Mouse (Mus musculus) forebrain, embryonic 13.5 days (tissue): ENCODE results near the gene Tmem100. TPM values are rescaled to one million over a fixed set of nuclear protein-coding genes. Genes with fewer than 3 reads are reported as not detected.
A peak's percentile ranks its signal among the peaks of the same experiment; 100 is the strongest.

Experiments
- ATAC-seq: fragments of 200-750 bp; cut with Nextera tagmentation; 2 replicates; pipeline ENCODE4 v1.8.0; 2017
- H3K27ac ChIP-seq: fragments of 300-500 bp; sonication (generic); 2 replicates; pipeline ENCODE4 v1.5.1; 2015; ENCODE audit warnings: inconsistent platforms, mild to moderate bottlenecking, moderate library complexity
- H3K27me3 ChIP-seq: fragments of 300-500 bp; sonication (generic); 2 replicates; pipeline ENCODE4 v1.6.1; 2015; ENCODE audit warnings: mild to moderate bottlenecking, inconsistent platforms
- H3K36me3 ChIP-seq: fragments of 300-500 bp; sonication (generic); 2 replicates; pipeline ENCODE4 v1.6.1; 2015; ENCODE audit warnings: mild to moderate bottlenecking, inconsistent platforms; ENCODE audit not compliant: poor library complexity, severe bottlenecking
- H3K4me1 ChIP-seq: fragments of 300-500 bp; sonication (generic); 2 replicates; pipeline ENCODE4 v1.6.1; 2015; ENCODE audit warnings: inconsistent platforms
- H3K4me2 ChIP-seq: fragments of 300-500 bp; sonication (generic); 2 replicates; pipeline ENCODE4 v1.6.1; 2015; ENCODE audit warnings: inconsistent platforms, mild to moderate bottlenecking, moderate library complexity
- H3K4me3 ChIP-seq: fragments of 300-500 bp; sonication (generic); 2 replicates; pipeline ENCODE4 v1.5.1; 2015; ENCODE audit warnings: mild to moderate bottlenecking, inconsistent platforms
- H3K9ac ChIP-seq: fragments of 300-500 bp; sonication (generic); 2 replicates; pipeline ENCODE4 v1.6.1; 2015; ENCODE audit warnings: mild to moderate bottlenecking, inconsistent platforms
- H3K9me3 ChIP-seq: fragments of 300-500 bp; sonication (generic); replicated peaks from 2 replicates; pipeline ENCODE4 v1.6.1; 2016; ENCODE audit warnings: inconsistent platforms
- WGBS: fragments of 180-500 bp; shearing (Covaris S2); methylation state at CpG from one replicate; pipeline ENCODE4 v1.1.7; 2015; 5-methylcytosine and 5-hydroxymethylcytosine counted together
- polyA plus RNA-seq: library from polyadenylated mRNA; unstranded; fragments of >200 nt; fragmentation: Nextera tagmentation; extraction: Ambion mirVana; gene quantifications from 2 replicates; pipeline ENCODE4 v1.2.1, GENCODE M21; 2015

Gene Tmem100
- polyA plus RNA-seq, 1 experiment from 2014 or later = 5.0 TPM

GRCm38 (mm10) chr11:90073201-90073600 lies 43.1 kb downstream of the Tmem100 start:
- Histone ChIP-seq H3K4me1 (no peaks in the 10 kb centered on the region), H3K27ac (no peak overlapping the region), H3K36me3 (no peaks in the 10 kb centered on the region), H3K27me3 (no peaks in the 10 kb centered on the region), H3K4me2 (no peak overlapping the region), H3K9ac (no peak overlapping the region), H3K9me3 (no peaks in the 10 kb centered on the region), H3K4me3 (no peak overlapping the region)
- no peak for ATAC-seq
- 88% methylated on average over 5 of the region's 5 CpGs for WGBS

- no peak overlapping the region for H3K4me3 ChIP-seq
- H3K27me3 ChIP-seq = no peaks in the 10 kb centered on the region
- 90% methylated on average over 3 of the region's 3 CpGs for WGBS
- ATAC-seq = no peak
- H3K9me3 ChIP-seq = no peaks in the 10 kb centered on the region
- H3K36me3 ChIP-seq = no peaks in the 10 kb centered on the region
- no peak overlapping the region for H3K9ac ChIP-seq
- H3K4me1 ChIP-seq = no peaks in the 10 kb centered on the region
- no peak overlapping the region for H3K4me2 ChIP-seq
- no peak overlapping the region for H3K27ac ChIP-seq
Measured at GRCm38 (mm10) chr11:90076666-90077065, 46.5 kb downstream of the Tmem100 start.

- H3K9ac ChIP-seq = no peak overlapping the region
- no peak overlapping the region for H3K27ac ChIP-seq
- H3K27me3 ChIP-seq = no peaks in the 10 kb centered on the region
- no peaks in the 10 kb centered on the region for H3K4me1 ChIP-seq
- no peak for ATAC-seq
- no peaks in the 10 kb centered on the region for H3K9me3 ChIP-seq
- no peak overlapping the region for H3K4me2 ChIP-seq
- H3K4me3 ChIP-seq = no peak overlapping the region
- H3K36me3 ChIP-seq = no peaks in the 10 kb centered on the region
- 90% methylated on average over 3 of the region's 3 CpGs for WGBS
Measured at GRCm38 (mm10) chr11:90080678-90081267, 50.6 kb downstream of the Tmem100 start.

GRCm38 (mm10) chr11:90081820-90082596 lies 51.9 kb downstream of the Tmem100 start:
- WGBS = 91% methylated on average over 10 of the region's 10 CpGs
- no peaks in the 10 kb centered on the region for H3K4me1 ChIP-seq
- no peak overlapping the region for H3K9ac ChIP-seq
- no peaks in the 10 kb centered on the region for H3K27me3 ChIP-seq
- no peak overlapping the region for H3K4me2 ChIP-seq
- H3K27ac ChIP-seq = no peak overlapping the region
- no peak for ATAC-seq
- H3K9me3 ChIP-seq = no peaks in the 10 kb centered on the region
- no peaks in the 10 kb centered on the region for H3K36me3 ChIP-seq
- H3K4me3 ChIP-seq = no peak overlapping the region

- Histone ChIP-seq H3K27me3 (no peaks in the 10 kb centered on the region), H3K9me3 (no peaks in the 10 kb centered on the region), H3K27ac (no peak overlapping the region), H3K4me2 (no peak overlapping the region), H3K4me3 (no peak overlapping the region), H3K9ac (no peak overlapping the region), H3K36me3 (no peaks in the 10 kb centered on the region), H3K4me1 (no peaks in the 10 kb centered on the region)
- 0 out of 2 replicates have a peak, but pooled peaks have one; percentile 19 for ATAC-seq
- 78% methylated on average over 3 of the region's 3 CpGs for WGBS
Measured at GRCm38 (mm10) chr11:90083042-90083441, 52.9 kb downstream of the Tmem100 start.

GRCm38 (mm10) chr11:90084166-90084565 lies 54.0 kb downstream of the Tmem100 start:
- Histone ChIP-seq H3K4me3 (no peak overlapping the region), H3K4me2 (no peak overlapping the region), H3K27ac (no peak overlapping the region), H3K9ac (no peak overlapping the region), H3K27me3 (no peaks in the 10 kb centered on the region), H3K9me3 (no peaks in the 10 kb centered on the region), H3K4me1 (no peaks in the 10 kb centered on the region), H3K36me3 (no peaks in the 10 kb centered on the region)
- ATAC-seq = no peak
- WGBS = 63% methylated on average over 5 of the region's 5 CpGs

Other genes starting within 250 kb of the Tmem100 start
- gene Pctp, start 27.5 kb upstream of the Tmem100 start, polyA plus RNA-seq = 2.6 TPM in 2 replicates
- gene Gm45716, start 157.3 kb downstream of the Tmem100 start, polyA plus RNA-seq = 19.2 and 21.3 TPM in 2 replicates
- gene Mmd, start 219.1 kb downstream of the Tmem100 start, polyA plus RNA-seq = 64.8 and 65.2 TPM in 2 replicates